Mouse (Mus musculus): ENCODE data around the gene Chrna1.

DNA sequence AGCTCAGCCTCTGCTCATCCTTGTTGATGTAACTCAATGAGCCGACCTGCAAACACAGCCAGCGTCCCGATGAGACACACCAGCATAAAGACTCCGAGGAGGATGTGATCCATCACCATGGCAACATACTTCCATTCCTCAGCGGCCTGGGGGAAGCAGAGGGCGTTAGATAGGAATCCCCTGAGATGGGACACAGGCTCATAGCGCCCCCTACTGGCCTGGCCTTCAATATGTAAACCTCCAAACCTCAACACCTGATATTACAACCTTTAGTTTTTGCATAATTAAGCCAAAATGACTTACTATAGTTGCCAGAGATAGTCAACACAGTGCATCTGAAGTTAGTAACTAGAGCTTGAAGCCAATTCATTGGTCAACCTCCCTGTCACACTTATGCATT, 14.0 kb downstream of the Chrna1 start:
- no peak for TF ChIP-seq POLR2A (IDR thresholded peaks at IDR 0.05; ENCODE audit: borderline replicate concordance, low read depth, low read length)
- peak; percentile 88 for TF ChIP-seq CTCF (IDR thresholded peaks at IDR 0.05; ENCODE audit: low read depth, low read length)
